ENCODE assay signal across 11 mouse cellular contexts in genomic region chr15:26365344-26365743, GRCm38 (mm10). TPM values are rescaled to one million over a fixed set of nuclear protein-coding genes. Genes with fewer than 3 reads are reported as not detected.
DNase-seq lines count a peak whose midpoint lies in the region; ATAC-seq and TF ChIP-seq lines count a peak whose summit lies in the region.
"Had no signal": no experiment of that assay in that cellular context is flagged by ENCODE, and none has a peak within 500 bp of the region (broad histone marks: within the 10 kb centered on the region; RNA-seq: fewer than 3 reads in every experiment).

No protein-coding gene starts in this region.

- DNase-seq in intestine, embryonic 14.5 days (ENCODE audit: low spot score), result peak; percentile 51
- peak; percentile 67 for DNase-seq in brain, adult 2 months (ENCODE audit: low read depth, low spot score)
- peak; percentile 13 to 16 for DNase-seq in frontal cortex, postnatal 36 days (ENCODE audit: low spot score in 2 of 2)
- DNase-seq in midbrain, embryonic 10.5 days (ENCODE audit: low spot score), result peak; percentile 27
- no peak for DNase-seq in thymus, postnatal 25 days
- DNase-seq: thymus, adult 2 months had no signal

- no peaks in the 10 kb centered on the region for H3K36me3 ChIP-seq in intestine, embryonic 14.5 days (ENCODE audit: control insufficient read depth, insufficient read depth, low read length)
- no peaks in the 10 kb centered on the region for H3K36me3 ChIP-seq in intestine, postnatal 0 days (ENCODE audit: control insufficient read depth, insufficient read depth)
- no peaks in the 10 kb centered on the region for H3K36me3 ChIP-seq in midbrain, embryonic 10.5 days

- no peak overlapping the region for H3K4me3 ChIP-seq in intestine, embryonic 14.5 days (ENCODE audit: low read depth, low read length)
- no peak overlapping the region for H3K4me3 ChIP-seq in intestine, postnatal 0 days (ENCODE audit: low read depth, low read length)
- no peak overlapping the region for H3K4me3 ChIP-seq in midbrain, embryonic 10.5 days

- H3K4me2 ChIP-seq in intestine, embryonic 14.5 days (ENCODE audit: low read length), result no peak overlapping the region
- H3K4me2 ChIP-seq in intestine, postnatal 0 days (replicated peaks; ENCODE audit: low read depth), result no peak overlapping the region

- no peaks in the 10 kb centered on the region for H3K27me3 ChIP-seq in intestine, embryonic 14.5 days (replicated peaks; ENCODE audit: control insufficient read depth, insufficient read depth, low read length)
- no peaks in the 10 kb centered on the region for H3K27me3 ChIP-seq in intestine, postnatal 0 days (replicated peaks; ENCODE audit: control insufficient read depth, insufficient read depth, low read length)
- H3K27me3 ChIP-seq in midbrain, embryonic 10.5 days (ENCODE audit: low read depth, poor library complexity, severe bottlenecking), result no peaks in the 10 kb centered on the region

- H3K4me1 ChIP-seq in intestine, embryonic 14.5 days (replicated peaks; ENCODE audit: control insufficient read depth, insufficient read depth, low read length), result no peaks in the 10 kb centered on the region
- H3K4me1 ChIP-seq in intestine, postnatal 0 days (replicated peaks; ENCODE audit: control insufficient read depth, insufficient read depth, low read length), result no peaks in the 10 kb centered on the region
- peaks cover 5% of the 10 kb centered on the region for H3K4me1 ChIP-seq in midbrain, embryonic 10.5 days

- H3K9me3 ChIP-seq in intestine, embryonic 14.5 days (ENCODE audit: control insufficient read depth, low read length), result no peaks in the 10 kb centered on the region
- no peaks in the 10 kb centered on the region for H3K9me3 ChIP-seq in intestine, postnatal 0 days (ENCODE audit: control insufficient read depth)
- no peaks in the 10 kb centered on the region for H3K9me3 ChIP-seq in midbrain, embryonic 10.5 days (replicated peaks)

- no peak overlapping the region for H3K27ac ChIP-seq in intestine, embryonic 14.5 days (ENCODE audit: low read depth)
- H3K27ac ChIP-seq in intestine, postnatal 0 days (ENCODE audit: low read depth, low read length), result no peak overlapping the region
- H3K27ac ChIP-seq in midbrain, embryonic 10.5 days (replicated peaks), result no peak overlapping the region
- H3K27ac ChIP-seq: macrophage had no signal

- WGBS in intestine, embryonic 14.5 days, result 21% methylated on average over 7 of the region's 7 CpGs
- WGBS in intestine, postnatal 0 days, result 19% methylated on average over 7 of the region's 7 CpGs
- 33% methylated on average over 7 of the region's 7 CpGs for WGBS in midbrain, embryonic 10.5 days

- no peak for ATAC-seq in intestine, embryonic 14.5 days (replicated peaks; ENCODE audit: low FRiP score, low TSS enrichment, low read depth)
- ATAC-seq in intestine, postnatal 0 days, result no peak
- ATAC-seq in monocyte, adult 5-6 weeks (replicated peaks; ENCODE audit: insufficient number of reproducible peaks, low FRiP score, low TSS enrichment, poor library complexity, severe bottlenecking), result no peak
- ATAC-seq in inflammation-experienced regulatory T-cells, adult 6 months, result no peak

- TF ChIP-seq CTCF in intestine, postnatal 0 days (IDR thresholded peaks at IDR 0.05; ENCODE audit: low read depth), result no peak

- H3K9ac ChIP-seq in intestine, embryonic 14.5 days (ENCODE audit: low read length), result no peak overlapping the region
- H3K9ac ChIP-seq in intestine, postnatal 0 days (ENCODE audit: low read depth, low read length), result no peak overlapping the region

RNA-seq across cellular contexts. Expression of gene March11, which starts 56.5 kb away (rescaled TPM):
- 0.45 and 0.66 TPM in 2 replicates for polyA plus RNA-seq in intestine, embryonic 14.5 days (2014; fragmentation: Nextera tagmentation; extraction: Ambion mirVana)
- polyA plus RNA-seq in intestine, postnatal 0 days (2015; fragmentation: Nextera tagmentation; extraction: Ambion mirVana), result 0.10 TPM in 1 of 2 replicates, not detected in the other
- 0.65 and 0.91 TPM in 2 replicates for polyA plus RNA-seq in midbrain, embryonic 10.5 days (2016; fragmentation: Nextera tagmentation; extraction: Ambion mirVana)
- total RNA-seq in monocyte, adult 5-6 weeks (2017), result not detected in 3 replicates
- polyA plus RNA-seq in inflammation-experienced regulatory T-cells, adult 6 months (2017; shearing (Covaris generic)), result under 1 TPM in 1 of 3 experiments, not detected in 2; 0.16 TPM
- total RNA-seq: common myeloid progenitor, adult 5-6 weeks had no signal
- polyA plus RNA-seq: macrophage had no signal
